In genomic region chr13:58215592-58216341, GRCm38 (mm10) we compare ENCODE assay signal across 8 mouse cellular contexts. TPM values are rescaled to one million over a fixed set of nuclear protein-coding genes. Genes with fewer than 3 reads are reported as not detected.
DNase-seq lines count a peak whose midpoint lies in the region; ATAC-seq and TF ChIP-seq lines count a peak whose summit lies in the region.

Ubqln1 (minus strand) TSS chr13:58215653.

- peak within 1 kb of the TSS; percentile 98 for H3K4me3 ChIP-seq in hindbrain, embryonic 10.5 days
- peak within 1 kb of the TSS; percentile 97 for H3K4me3 ChIP-seq in lung, postnatal 0 days (ENCODE audit: low read depth, low read length)

- peak within 1 kb of the TSS; percentile 95 for H3K9ac ChIP-seq in lung, postnatal 0 days (replicated peaks; ENCODE audit: low read depth)

- peak within 1 kb of the TSS; percentile 97 for H3K27ac ChIP-seq in hindbrain, embryonic 10.5 days
- H3K27ac ChIP-seq in lung, postnatal 0 days (ENCODE audit: low read length), result peak within 1 kb of the TSS; percentile 90

- TF ChIP-seq EP300 in lung, postnatal 0 days (IDR thresholded peaks at IDR 0.05), result no peak

- H3K4me1 ChIP-seq in hindbrain, embryonic 10.5 days (replicated peaks), result peaks cover 32% of the 10 kb centered on the region
- peaks cover 7% of the 10 kb centered on the region; the same call in 1 of the 2 replicates for H3K4me1 ChIP-seq in lung, postnatal 0 days (ENCODE audit: insufficient read depth, low read depth, low read length)

- peak; percentile 88 for DNase-seq in MN1 (ENCODE audit: low spot score)
- DNase-seq in cerebellum, adult 9-10 months, result peak; percentile 89
- peak; percentile 88 for DNase-seq in hindbrain, embryonic 10.5 days (ENCODE audit: low spot score)
- peak; percentile 88 for DNase-seq in layer of hippocampus, adult 9-11 months
- DNase-seq in lung, postnatal 0 days (ENCODE audit: low spot score), result peak; percentile 93
- DNase-seq in ovary, postnatal 14 days (ENCODE audit: low spot score), result peak; percentile 75
- peak; percentile 91 for DNase-seq in thymus, postnatal 14 days

- H3K9me3 ChIP-seq in hindbrain, embryonic 10.5 days, result no peaks in the 10 kb centered on the region
- H3K9me3 ChIP-seq in lung, postnatal 0 days (ENCODE audit: low read length), result no peaks in the 10 kb centered on the region

- peak within 1 kb of the TSS; percentile 69 for H3K4me2 ChIP-seq in lung, postnatal 0 days (replicated peaks; ENCODE audit: low read depth, low read length)

- H3K36me3 ChIP-seq in hindbrain, embryonic 10.5 days, result no peaks in the 10 kb centered on the region
- no peaks in the 10 kb centered on the region for H3K36me3 ChIP-seq in lung, postnatal 0 days (ENCODE audit: insufficient read depth, low read length)

- TF ChIP-seq CTCF in lung, postnatal 0 days (IDR thresholded peaks at IDR 0.05), result peak; percentile 64

- WGBS in hindbrain, embryonic 10.5 days, result 3% methylated on average over 62 of the region's 62 CpGs
- WGBS in lung, postnatal 0 days, result 2% methylated on average over 51 of the region's 62 CpGs

- peak; percentile 91 for ATAC-seq in frontal cortex, adult (ENCODE audit: low TSS enrichment)
- ATAC-seq in lung, postnatal 0 days, result peak; percentile 95

- H3K27me3 ChIP-seq in hindbrain, embryonic 10.5 days (ENCODE audit: insufficient read depth, poor library complexity, severe bottlenecking), result peaks cover 6% of the 10 kb centered on the region; the same call in 1 of the 2 replicates
- H3K27me3 ChIP-seq in lung, postnatal 0 days (replicated peaks; ENCODE audit: insufficient read depth, low read length), result no peaks in the 10 kb centered on the region

RNA-seq across cellular contexts. Expression of gene Ubqln1, which starts in this region (rescaled TPM):
- polyA plus RNA-seq in hindbrain, embryonic 10.5 days (2016; fragmentation: Nextera tagmentation; extraction: Ambion mirVana), result 134 and 142 TPM in 2 replicates
- 52.3 and 57.3 TPM in 2 replicates for polyA plus RNA-seq in lung, postnatal 0 days (2015; fragmentation: Nextera tagmentation; extraction: Ambion mirVana)

Comparison
In these comparisons a context has a peak if more than half of its experiments do, and no peak if none do; other contexts are left out.
1. Peak in every context shown above with its lines: DNase-seq, ATAC-seq, H3K4me3 ChIP-seq and H3K27ac ChIP-seq.